Mouse (Mus musculus) adipocyte (in vitro differentiated cells): ENCODE results near the gene Fgf7.

Experiments
- DNase-seq: peaks from one replicate; pipeline ENCODE4 v3.0.0-alpha.2; 2016; ENCODE audit warnings: low spot score

Fgf7 gene

GRCm38 (mm10) chr2:126034379-126035005 lies at the start of gene Fgf7:
Fgf7 (plus strand) TSS chr2:126034658.
- DNase-seq, result peak; percentile 79

DNA sequence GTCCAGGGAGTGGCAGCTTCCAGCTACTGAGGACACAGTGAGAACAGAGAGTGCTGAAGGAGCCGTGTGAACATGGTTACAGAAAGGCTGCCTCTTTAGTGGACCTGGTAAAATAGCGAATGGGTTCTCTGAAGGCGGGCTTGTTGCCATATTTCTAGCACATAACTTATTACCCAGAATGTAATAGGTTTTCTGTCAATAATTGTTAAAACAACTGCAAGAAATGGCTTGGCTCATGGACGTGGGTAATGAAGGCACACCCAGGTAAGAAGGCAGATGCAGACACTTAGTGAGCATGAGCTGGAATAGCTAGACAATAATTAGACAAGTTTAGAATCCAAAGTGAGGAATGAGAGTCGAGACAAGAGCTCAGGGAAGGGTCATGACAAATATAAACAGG lies 32.2 kb upstream of the Fgf7 start:
- no peak for DNase-seq

DNA sequence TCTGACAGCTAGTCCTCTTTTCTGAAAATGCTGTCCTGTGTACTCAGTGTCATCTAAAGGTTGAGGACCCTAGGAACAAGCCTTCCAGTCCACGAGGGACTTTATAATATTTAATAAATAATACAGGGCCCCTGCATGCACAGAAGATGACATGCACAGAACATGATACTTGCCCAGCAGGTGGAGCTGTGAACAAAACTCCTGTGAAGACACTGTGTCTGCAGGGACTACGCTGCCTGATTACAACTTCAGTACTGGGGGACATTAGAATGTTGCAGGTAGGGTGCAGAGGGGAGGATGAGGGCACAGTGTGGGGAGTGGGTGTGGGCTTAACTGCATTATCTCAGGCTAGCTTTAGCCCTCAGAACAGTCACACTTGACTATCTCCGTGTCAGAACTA lies 28.4 kb upstream of the Fgf7 start:
- peak; percentile 68 for DNase-seq

- DNase-seq, result no peak
Observed at GRCm38 (mm10) chr2:126006742-126007141, 27.7 kb upstream of the Fgf7 start.

GRCm38 (mm10) chr2:126014989-126015710 lies 19.3 kb upstream of the Fgf7 start:
- no peak for DNase-seq

GRCm38 (mm10) chr2:126015763-126016473 lies 18.5 kb upstream of the Fgf7 start:
- no peak for DNase-seq

DNA sequence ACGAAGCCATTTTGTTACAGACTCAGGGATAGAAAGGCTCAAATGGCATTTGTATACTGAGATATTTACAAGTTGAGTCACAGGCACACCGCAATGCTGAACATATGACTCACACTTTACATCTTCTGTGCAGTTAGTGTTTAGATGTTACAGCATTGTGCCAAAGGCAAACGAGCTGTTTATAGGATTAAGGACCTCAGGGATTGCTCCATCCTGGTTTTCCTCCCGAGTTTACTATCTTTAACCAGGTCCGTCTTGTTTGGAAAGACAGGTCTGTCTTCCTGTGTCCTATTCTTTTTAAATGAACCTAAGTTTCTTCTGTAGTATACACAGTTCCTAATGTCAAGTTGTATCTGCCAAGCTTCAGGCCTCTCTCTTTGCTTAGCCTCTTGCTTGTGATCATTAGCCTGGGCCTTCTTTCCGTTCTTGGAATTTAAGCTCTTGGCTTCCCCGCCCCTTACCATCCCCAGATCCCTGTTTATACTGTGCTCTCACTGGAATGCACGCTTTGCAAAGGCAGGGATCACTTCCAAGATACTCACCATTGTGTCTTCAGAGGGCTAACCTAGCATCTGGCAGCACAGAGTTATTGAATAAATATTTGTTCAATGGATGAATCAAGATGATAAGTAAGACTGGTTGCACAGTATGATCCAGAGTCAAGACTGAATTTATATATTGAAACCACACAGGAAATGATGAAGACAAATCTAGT lies 3.1 kb upstream of the Fgf7 start:
- DNase-seq, result peak; percentile 48

DNA sequence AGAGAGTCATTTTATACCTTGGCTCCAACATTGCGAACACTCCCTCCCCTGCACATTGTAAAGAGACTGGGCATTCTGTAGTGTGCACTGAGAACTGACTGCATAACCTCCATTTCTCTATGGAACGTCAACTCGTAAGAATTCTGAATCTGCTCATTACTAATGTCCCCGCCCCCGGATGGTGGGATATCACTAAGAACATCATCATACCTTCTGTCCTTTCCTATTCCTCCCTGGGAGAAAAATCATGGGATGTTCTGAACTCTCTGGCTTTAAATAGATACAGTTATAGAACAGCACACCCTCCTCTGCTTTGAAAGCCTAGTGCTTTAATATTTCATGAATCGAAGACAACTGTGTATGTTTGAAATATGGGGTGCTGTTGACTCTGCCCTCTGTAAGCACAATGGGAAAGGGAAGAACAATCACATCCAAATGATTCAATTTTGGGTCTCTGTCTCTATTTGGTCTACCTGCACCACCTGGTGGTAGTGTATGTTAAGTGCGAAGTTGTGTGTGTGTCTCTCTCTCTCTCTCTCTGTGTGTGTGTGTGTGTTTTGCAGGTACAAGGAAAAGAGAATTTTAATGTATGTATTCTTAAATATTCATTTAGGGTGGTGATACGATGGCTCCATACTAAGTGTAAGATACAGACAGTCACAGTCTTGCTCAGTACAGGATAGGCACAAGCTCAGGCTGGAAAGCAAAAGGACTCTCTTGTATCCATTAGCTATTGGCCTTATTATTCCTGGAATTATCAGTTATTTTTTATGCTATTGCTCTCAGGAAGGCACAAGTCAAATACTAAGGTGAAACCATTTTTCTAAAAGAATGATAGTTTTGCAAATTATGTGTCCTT lies 1.1 kb upstream of the Fgf7 start:
- DNase-seq, result peak; percentile 83

DNA sequence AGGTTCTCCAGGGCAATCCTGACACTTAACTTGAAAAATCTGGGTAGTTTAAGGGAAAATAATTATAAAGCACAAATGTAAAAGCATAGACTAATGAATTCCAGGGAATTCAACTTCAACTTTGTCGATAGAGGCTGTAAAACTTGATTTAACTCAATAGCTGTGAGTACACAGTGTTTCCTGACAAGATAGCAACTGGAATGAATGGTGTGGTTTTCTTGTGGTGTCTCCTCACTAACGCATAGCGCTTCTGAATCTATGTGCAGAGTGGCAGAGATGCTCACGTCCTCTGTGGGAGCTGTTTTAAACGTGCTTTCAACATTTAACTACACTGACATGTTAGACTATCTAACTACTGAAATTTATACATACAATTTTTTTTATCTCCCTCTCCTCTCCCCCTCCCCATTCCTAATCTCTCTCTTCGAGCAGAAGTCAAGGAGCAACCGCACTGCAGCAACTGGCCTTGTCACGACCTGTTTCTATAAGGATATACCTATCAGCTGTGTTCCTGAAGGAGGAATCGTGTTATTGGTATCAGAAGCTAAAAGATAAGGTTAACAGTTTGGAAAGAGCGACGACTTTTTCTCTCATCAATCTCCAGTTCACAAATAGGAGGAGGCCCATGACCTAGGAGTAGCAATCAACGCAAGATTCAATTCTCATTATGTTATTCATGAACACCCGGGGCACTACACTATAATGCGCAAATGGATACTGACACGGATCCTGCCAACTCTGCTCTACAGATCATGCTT lies 734 bp downstream of the Fgf7 start:
- DNase-seq, result peak; percentile 54

- peak; percentile 50 for DNase-seq
Observed at GRCm38 (mm10) chr2:126036121-126036520, 1.7 kb downstream of the Fgf7 start.

DNA sequence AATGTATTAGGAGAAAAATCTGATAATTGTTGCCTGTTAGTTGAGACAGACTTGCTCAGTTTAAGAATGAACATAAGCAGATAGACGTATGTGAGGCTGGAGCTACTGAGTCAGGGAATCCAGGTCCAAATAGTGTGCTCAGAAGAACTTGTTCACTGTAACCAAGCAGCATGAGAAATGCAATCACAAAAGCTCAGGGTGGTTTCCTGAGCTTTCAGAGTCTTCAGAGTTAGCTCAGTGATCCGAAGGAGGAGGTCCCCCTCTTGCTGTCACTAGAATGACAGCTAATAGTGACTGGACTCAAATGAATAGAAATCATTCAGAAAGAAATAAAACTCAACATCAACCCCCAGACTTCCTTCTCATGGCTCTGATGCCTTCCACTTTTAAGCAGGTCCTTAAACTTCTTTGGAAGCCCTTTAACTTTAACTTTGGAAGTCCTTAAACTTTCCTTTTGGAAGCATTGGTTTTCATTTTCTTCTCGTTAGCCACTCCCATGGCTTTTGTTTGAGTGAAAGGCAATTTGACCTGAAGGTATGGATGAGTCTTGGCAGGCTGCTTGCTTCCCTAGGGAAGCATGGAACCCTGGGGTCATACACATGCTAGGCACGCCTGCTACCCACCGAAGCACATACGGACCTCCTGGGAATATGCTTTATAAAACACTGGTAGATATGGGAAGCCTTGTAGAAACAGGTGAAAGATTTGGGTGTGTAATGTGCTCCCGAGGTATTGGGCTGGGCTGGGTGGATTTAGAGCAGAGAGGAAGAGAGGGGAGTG lies 4.0 kb downstream of the Fgf7 start:
- peak; percentile 54 for DNase-seq

DNA sequence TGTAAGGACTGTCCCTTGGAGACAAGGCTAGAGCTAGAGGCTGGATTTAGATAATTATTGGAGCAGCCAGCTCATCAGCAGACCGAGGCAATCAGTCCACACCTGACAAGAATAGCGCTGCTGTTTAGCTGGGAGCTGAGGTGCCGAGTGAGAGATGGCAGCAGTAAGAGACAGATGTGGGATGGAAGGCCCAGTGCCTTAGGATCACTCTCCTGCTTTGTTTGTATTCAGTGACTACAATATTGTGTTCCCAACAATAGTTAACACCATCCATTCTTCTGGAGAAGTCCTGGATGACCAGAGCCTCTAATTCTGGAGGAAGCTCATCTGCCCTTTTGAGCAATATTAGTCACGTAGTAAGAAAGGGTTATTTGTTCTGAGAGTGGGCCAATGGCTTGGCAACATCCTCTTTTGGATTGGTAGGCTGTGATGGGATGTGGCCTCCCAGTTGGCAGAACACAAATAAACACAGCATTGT lies 5.0 kb downstream of the Fgf7 start:
- peak; percentile 95 for DNase-seq

- DNase-seq, result peak; percentile 48
Observed at GRCm38 (mm10) chr2:126040651-126041050, 6.2 kb downstream of the Fgf7 start.

DNA sequence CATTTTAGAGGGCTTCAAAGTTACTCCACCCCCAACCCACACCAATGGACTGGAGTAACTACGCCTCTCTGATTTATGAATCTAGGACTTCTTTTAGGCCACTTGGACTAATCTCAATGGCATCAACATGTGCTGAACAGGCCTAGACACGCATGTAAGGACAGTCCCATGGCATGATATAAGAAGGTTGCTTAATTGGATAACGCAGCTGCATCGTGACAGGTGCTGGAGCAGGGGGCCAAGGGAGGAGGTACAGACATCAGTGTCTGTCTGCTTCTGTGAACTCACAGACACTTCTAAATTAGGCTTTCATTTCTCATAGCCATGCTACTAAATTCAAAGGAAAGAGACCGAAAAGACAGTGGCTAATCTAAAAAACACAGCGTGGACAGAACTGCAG lies 6.8 kb downstream of the Fgf7 start:
- DNase-seq, result no peak

- peak; percentile 38 for DNase-seq
Observed at GRCm38 (mm10) chr2:126042674-126043073, 8.2 kb downstream of the Fgf7 start.

- no peak for DNase-seq
Observed at GRCm38 (mm10) chr2:126045621-126046020, 11.2 kb downstream of the Fgf7 start.

DNA sequence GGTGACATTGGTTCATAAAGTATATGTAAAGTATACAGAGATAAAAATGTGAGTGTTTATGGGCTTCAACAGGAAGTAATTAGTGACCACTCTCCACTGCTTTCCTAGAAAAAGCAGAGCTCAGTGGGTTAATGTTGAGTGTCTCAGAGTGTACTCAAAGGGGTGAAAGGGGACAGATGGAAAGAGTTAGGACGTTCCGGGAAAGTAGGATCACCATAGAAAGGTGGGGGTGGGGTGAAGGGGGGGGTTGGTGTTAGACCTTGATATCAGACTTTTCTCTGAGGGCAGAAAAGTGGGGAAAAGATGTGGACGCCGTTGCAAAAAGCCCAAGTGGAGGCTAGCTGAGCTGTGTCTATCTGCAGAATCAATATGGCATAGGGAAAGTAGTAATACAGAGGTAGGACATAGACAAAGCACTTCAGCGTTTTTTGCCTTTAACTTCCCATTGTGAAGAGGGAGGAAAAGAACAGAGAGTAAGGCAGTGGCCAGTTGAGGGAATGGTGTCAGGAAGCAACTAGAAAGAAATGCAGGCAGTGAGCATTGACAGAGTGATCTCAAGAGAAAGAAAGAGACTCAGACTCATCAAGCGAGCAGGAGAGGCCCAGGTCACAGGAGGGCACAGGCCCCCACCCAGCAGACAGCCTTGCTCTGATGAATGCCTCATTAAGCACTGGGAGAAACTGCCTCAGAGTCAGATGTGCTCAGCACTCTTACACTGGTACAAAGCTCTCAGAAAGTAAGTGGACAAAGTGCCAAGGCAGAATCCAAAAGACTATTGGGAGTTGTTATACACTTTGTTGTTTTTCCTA lies 18.5 kb downstream of the Fgf7 start:
- DNase-seq, result no peak

- DNase-seq, result no peak
Observed at GRCm38 (mm10) chr2:126053657-126054056, 19.2 kb downstream of the Fgf7 start.

- peak; percentile 94 for DNase-seq
Observed at GRCm38 (mm10) chr2:126060595-126060994, 26.1 kb downstream of the Fgf7 start.
